Mouse (Mus musculus): Measurements from ENCODE around the gene Cpz.

- TF ChIP-seq POLR2A (IDR thresholded peaks at IDR 0.05; ENCODE audit: insufficient read depth, low read length) (no peak), CTCF (IDR thresholded peaks at IDR 0.05; ENCODE audit: low read depth, low read length) (peak; percentile 95)
Measured at GRCm38 (mm10) chr5:35563449-35563848, 38.0 kb upstream of the Cpz start.
